Mouse (Mus musculus): ENCODE data around the gene Rnase2b. TPM values are rescaled to one million over a fixed set of nuclear protein-coding genes. Genes with fewer than 3 reads are reported as not detected.

Rnase2b gene
- polyA plus RNA-seq, 1 experiment from 2014 or later, result not detected

DNA sequence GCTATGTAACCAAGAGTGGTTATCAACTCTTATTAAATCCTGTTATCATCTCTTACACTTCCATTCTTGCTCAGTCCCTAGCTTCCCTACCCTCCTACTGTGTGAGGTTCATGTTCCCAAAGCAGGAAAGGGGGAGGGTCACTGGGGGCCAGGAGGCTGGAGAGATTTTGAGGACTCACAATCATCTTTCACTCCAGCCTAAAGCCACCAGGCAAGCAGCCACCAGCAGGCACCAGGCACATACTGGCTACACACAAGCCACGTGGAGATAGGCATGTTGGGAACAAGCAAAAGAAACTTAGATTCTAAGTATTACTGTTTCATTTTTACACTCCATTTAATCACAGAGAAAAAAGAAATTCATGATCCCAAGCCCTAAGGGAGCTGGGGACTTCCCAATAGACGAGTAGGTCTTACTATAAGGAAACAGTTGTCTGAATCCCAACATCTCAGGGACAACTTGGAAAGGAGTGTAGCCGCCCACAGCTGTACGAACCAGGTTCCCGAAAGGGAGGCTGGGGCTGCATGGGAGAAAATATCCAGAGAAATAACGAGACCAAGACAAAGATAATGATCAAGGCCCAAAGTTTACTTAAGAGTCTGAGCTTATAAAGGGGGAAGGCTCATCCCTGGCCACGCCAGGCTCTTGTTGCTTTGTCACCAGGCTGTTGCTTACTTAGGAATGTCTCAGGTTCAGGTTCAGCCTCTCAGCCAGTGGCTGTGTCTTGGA lies 30.8 kb upstream of the Rnase2b start:
- no peak for ATAC-seq (replicated peaks; ENCODE audit: low FRiP score)
- 74% methylated on average over 7 of the region's 7 CpGs for WGBS
- H3K9me3 ChIP-seq (ENCODE audit: control insufficient read depth, low read length), result no peaks in the 10 kb centered on the region
- H3K36me3 ChIP-seq (ENCODE audit: control insufficient read depth, insufficient read depth, low read length), result no peaks in the 10 kb centered on the region
- no peak overlapping the region for H3K4me2 ChIP-seq (ENCODE audit: low read depth, low read length, severe bottlenecking)
- H3K27me3 ChIP-seq (ENCODE audit: control insufficient read depth, insufficient read depth, low read length), result no peaks in the 10 kb centered on the region
- no peak overlapping the region for H3K27ac ChIP-seq (ENCODE audit: low read depth, low read length)
- DNase-seq (ENCODE audit: low spot score), result no peak
- H3K4me3 ChIP-seq (ENCODE audit: low read depth, low read length), result no peak overlapping the region
- no peaks in the 10 kb centered on the region for H3K4me1 ChIP-seq (replicated peaks; ENCODE audit: control insufficient read depth, insufficient read depth, low read length)
- H3K9ac ChIP-seq (ENCODE audit: low read length), result no peak overlapping the region

DNA sequence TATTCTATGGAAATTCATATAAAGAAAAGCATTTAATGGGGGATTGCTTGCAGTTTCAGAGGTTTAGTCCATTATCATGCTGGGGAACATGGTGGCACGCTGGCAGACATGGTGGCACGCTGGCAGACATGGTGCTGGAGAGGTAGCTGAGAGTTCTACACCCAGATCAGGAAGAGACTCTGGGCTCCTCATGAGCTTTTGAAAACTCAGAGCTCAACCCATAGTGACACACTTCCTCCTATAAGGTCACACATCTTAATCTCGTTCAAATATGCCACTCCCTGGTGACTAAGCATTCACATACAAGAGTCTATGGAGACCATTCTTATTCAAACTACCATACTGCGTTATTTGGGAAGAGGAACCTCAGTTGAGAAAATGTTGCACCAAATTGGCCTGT lies 29.7 kb upstream of the Rnase2b start:
- 90% methylated on average over 4 of the region's 4 CpGs for WGBS
- H3K4me2 ChIP-seq (ENCODE audit: low read depth, low read length, severe bottlenecking), result no peak overlapping the region
- H3K9me3 ChIP-seq (ENCODE audit: control insufficient read depth, low read length), result no peaks in the 10 kb centered on the region
- no peak overlapping the region for H3K9ac ChIP-seq (ENCODE audit: low read length)
- H3K27ac ChIP-seq (ENCODE audit: low read depth, low read length), result no peak overlapping the region
- ATAC-seq (replicated peaks; ENCODE audit: low FRiP score) (no peak), DNase-seq (ENCODE audit: low spot score) (no peak)
- H3K4me3 ChIP-seq (ENCODE audit: low read depth, low read length), result no peak overlapping the region
- no peaks in the 10 kb centered on the region for H3K36me3 ChIP-seq (ENCODE audit: control insufficient read depth, insufficient read depth, low read length)
- no peaks in the 10 kb centered on the region for H3K4me1 ChIP-seq (replicated peaks; ENCODE audit: control insufficient read depth, insufficient read depth, low read length)
- no peaks in the 10 kb centered on the region for H3K27me3 ChIP-seq (ENCODE audit: control insufficient read depth, insufficient read depth, low read length)

- no peak overlapping the region for H3K9ac ChIP-seq (ENCODE audit: low read length)
- no peaks in the 10 kb centered on the region for H3K9me3 ChIP-seq (ENCODE audit: control insufficient read depth, low read length)
- no peak overlapping the region for H3K4me2 ChIP-seq (ENCODE audit: low read depth, low read length, severe bottlenecking)
- H3K36me3 ChIP-seq (ENCODE audit: control insufficient read depth, insufficient read depth, low read length), result no peaks in the 10 kb centered on the region
- no peaks in the 10 kb centered on the region for H3K27me3 ChIP-seq (ENCODE audit: control insufficient read depth, insufficient read depth, low read length)
- DNase-seq (ENCODE audit: low spot score), result no peak
- H3K4me1 ChIP-seq (replicated peaks; ENCODE audit: control insufficient read depth, insufficient read depth, low read length), result no peaks in the 10 kb centered on the region
- no peak overlapping the region for H3K27ac ChIP-seq (ENCODE audit: low read depth, low read length)
- no peak overlapping the region for H3K4me3 ChIP-seq (ENCODE audit: low read depth, low read length)
- no peak for ATAC-seq (replicated peaks; ENCODE audit: low FRiP score)
- WGBS, result 76% methylated on average over 2 of the region's 2 CpGs
These were observed 21.7 kb upstream of the Rnase2b start for GRCm38 (mm10) chr14:51140342-51140741.

GRCm38 (mm10) chr14:51142119-51142518 lies 19.9 kb upstream of the Rnase2b start:
- Histone ChIP-seq H3K36me3 (ENCODE audit: control insufficient read depth, insufficient read depth, low read length) (no peaks in the 10 kb centered on the region), H3K27ac (ENCODE audit: low read depth, low read length) (no peak overlapping the region), H3K27me3 (ENCODE audit: control insufficient read depth, insufficient read depth, low read length) (no peaks in the 10 kb centered on the region), H3K9me3 (ENCODE audit: control insufficient read depth, low read length) (no peaks in the 10 kb centered on the region), H3K4me2 (ENCODE audit: low read depth, low read length, severe bottlenecking) (no peak overlapping the region), H3K4me3 (ENCODE audit: low read depth, low read length) (no peak overlapping the region), H3K4me1 (replicated peaks; ENCODE audit: control insufficient read depth, insufficient read depth, low read length) (no peaks in the 10 kb centered on the region), H3K9ac (ENCODE audit: low read length) (no peak overlapping the region)
- 88% methylated on average over 4 of the region's 4 CpGs for WGBS
- ATAC-seq (replicated peaks; ENCODE audit: low FRiP score) (no peak), DNase-seq (ENCODE audit: low spot score) (no peak)

DNA sequence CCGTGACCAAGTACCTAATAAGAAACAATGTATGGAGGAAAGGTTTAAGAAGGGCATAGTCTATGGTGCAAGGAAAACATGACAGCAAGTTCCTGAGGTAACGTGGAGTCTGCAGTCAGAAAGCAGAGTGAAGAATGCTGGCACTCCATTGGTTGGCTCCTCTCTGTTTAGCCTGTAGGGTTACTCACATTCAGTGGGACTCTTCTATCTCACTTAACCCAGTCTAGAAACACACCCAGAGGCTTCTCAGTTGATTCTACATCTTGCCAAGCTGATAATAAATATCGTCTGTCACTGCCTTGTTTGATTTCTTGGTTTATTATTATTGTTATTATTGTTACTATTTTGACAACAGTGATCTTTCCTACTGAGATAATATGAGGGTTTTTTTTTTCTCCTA lies 19.5 kb upstream of the Rnase2b start:
- Histone ChIP-seq H3K27me3 (ENCODE audit: control insufficient read depth, insufficient read depth, low read length) (no peaks in the 10 kb centered on the region), H3K4me3 (ENCODE audit: low read depth, low read length) (no peak overlapping the region), H3K4me1 (replicated peaks; ENCODE audit: control insufficient read depth, insufficient read depth, low read length) (no peaks in the 10 kb centered on the region), H3K9me3 (ENCODE audit: control insufficient read depth, low read length) (no peaks in the 10 kb centered on the region), H3K27ac (ENCODE audit: low read depth, low read length) (no peak overlapping the region), H3K9ac (ENCODE audit: low read length) (no peak overlapping the region), H3K4me2 (ENCODE audit: low read depth, low read length, severe bottlenecking) (no peak overlapping the region), H3K36me3 (ENCODE audit: control insufficient read depth, insufficient read depth, low read length) (no peaks in the 10 kb centered on the region)
- DNase-seq (ENCODE audit: low spot score) (no peak), ATAC-seq (replicated peaks; ENCODE audit: low FRiP score) (no peak)
- 86% methylated on average over 3 of the region's 3 CpGs for WGBS

DNA sequence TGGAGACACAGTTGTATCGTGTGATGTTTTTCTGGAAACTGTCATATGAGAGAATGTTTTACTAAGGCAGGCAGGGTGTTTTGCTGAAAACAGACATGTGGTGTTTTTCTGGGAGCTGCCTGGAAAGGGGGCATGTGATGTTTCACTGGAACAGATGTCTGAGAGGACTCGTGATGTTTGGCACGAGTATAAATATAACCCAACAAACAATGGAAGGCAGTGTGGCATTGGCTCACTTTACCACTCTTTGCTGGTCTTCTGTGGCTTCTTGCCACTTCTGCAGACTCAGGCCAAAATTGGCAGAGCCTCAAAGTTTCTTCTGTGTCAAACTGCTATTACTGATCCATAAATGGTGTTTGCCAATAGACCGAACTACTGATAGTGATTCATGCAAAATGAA lies 18.8 kb upstream of the Rnase2b start:
- no peaks in the 10 kb centered on the region for H3K36me3 ChIP-seq (ENCODE audit: control insufficient read depth, insufficient read depth, low read length)
- no peak for DNase-seq (ENCODE audit: low spot score)
- H3K27me3 ChIP-seq (ENCODE audit: control insufficient read depth, insufficient read depth, low read length), result no peaks in the 10 kb centered on the region
- no peak for ATAC-seq (replicated peaks; ENCODE audit: low FRiP score)
- no peak overlapping the region for H3K4me3 ChIP-seq (ENCODE audit: low read depth, low read length)
- WGBS, result 89% methylated on average over 4 of the region's 4 CpGs
- H3K4me2 ChIP-seq (ENCODE audit: low read depth, low read length, severe bottlenecking), result no peak overlapping the region
- H3K9me3 ChIP-seq (ENCODE audit: control insufficient read depth, low read length), result no peaks in the 10 kb centered on the region
- H3K9ac ChIP-seq (ENCODE audit: low read length), result no peak overlapping the region
- H3K4me1 ChIP-seq (replicated peaks; ENCODE audit: control insufficient read depth, insufficient read depth, low read length), result no peaks in the 10 kb centered on the region
- H3K27ac ChIP-seq (ENCODE audit: low read depth, low read length), result no peak overlapping the region

GRCm38 (mm10) chr14:51143937-51144336 lies 18.1 kb upstream of the Rnase2b start:
- WGBS, result 84% methylated on average over 2 of the region's 2 CpGs
- Histone ChIP-seq H3K9me3 (ENCODE audit: control insufficient read depth, low read length) (no peaks in the 10 kb centered on the region), H3K36me3 (ENCODE audit: control insufficient read depth, insufficient read depth, low read length) (no peaks in the 10 kb centered on the region), H3K4me1 (replicated peaks; ENCODE audit: control insufficient read depth, insufficient read depth, low read length) (no peaks in the 10 kb centered on the region), H3K9ac (ENCODE audit: low read length) (no peak overlapping the region), H3K4me2 (ENCODE audit: low read depth, low read length, severe bottlenecking) (no peak overlapping the region), H3K27me3 (ENCODE audit: control insufficient read depth, insufficient read depth, low read length) (no peaks in the 10 kb centered on the region), H3K4me3 (ENCODE audit: low read depth, low read length) (no peak overlapping the region), H3K27ac (ENCODE audit: low read depth, low read length) (no peak overlapping the region)
- DNase-seq (ENCODE audit: low spot score) (no peak), ATAC-seq (replicated peaks; ENCODE audit: low FRiP score) (no peak)

- no peak for ATAC-seq (replicated peaks; ENCODE audit: low FRiP score)
- no peaks in the 10 kb centered on the region for H3K36me3 ChIP-seq (ENCODE audit: control insufficient read depth, insufficient read depth, low read length)
- H3K9me3 ChIP-seq (ENCODE audit: control insufficient read depth, low read length), result no peaks in the 10 kb centered on the region
- H3K4me1 ChIP-seq (replicated peaks; ENCODE audit: control insufficient read depth, insufficient read depth, low read length), result no peaks in the 10 kb centered on the region
- H3K4me2 ChIP-seq (ENCODE audit: low read depth, low read length, severe bottlenecking), result no peak overlapping the region
- no peak overlapping the region for H3K4me3 ChIP-seq (ENCODE audit: low read depth, low read length)
- DNase-seq (ENCODE audit: low spot score), result no peak
- no peak overlapping the region for H3K9ac ChIP-seq (ENCODE audit: low read length)
- 97% methylated on average over 4 of the region's 4 CpGs for WGBS
- H3K27ac ChIP-seq (ENCODE audit: low read depth, low read length), result no peak overlapping the region
- H3K27me3 ChIP-seq (ENCODE audit: control insufficient read depth, insufficient read depth, low read length), result no peaks in the 10 kb centered on the region
These were observed 17.6 kb upstream of the Rnase2b start for GRCm38 (mm10) chr14:51144451-51144850.

DNA sequence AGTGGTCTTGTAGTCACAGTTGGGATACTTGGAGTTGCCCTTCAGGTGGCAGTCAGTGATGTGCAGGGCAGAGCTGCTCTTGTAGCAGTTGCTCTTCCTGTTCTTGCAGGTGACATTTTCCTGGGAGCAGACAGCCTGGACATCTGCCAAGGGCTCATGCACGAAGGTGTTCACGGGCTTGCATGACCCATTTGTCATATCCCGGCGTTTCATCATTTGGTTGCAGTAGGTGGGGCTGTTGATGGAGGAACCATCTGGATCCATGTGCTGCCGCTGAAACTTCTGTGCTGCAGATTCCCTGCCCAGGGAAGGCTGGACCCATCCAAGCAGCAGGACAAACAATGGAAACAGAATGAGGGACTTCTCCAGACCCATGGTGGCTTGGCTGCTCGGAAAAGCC lies 16.5 kb upstream of the Rnase2b start:
- H3K9me3 ChIP-seq (ENCODE audit: control insufficient read depth, low read length), result no peaks in the 10 kb centered on the region
- no peak overlapping the region for H3K9ac ChIP-seq (ENCODE audit: low read length)
- no peaks in the 10 kb centered on the region for H3K36me3 ChIP-seq (ENCODE audit: control insufficient read depth, insufficient read depth, low read length)
- H3K27ac ChIP-seq (ENCODE audit: low read depth, low read length), result no peak overlapping the region
- H3K4me3 ChIP-seq (ENCODE audit: low read depth, low read length), result no peak overlapping the region
- DNase-seq (ENCODE audit: low spot score), result no peak
- ATAC-seq (replicated peaks; ENCODE audit: low FRiP score), result no peak
- no peaks in the 10 kb centered on the region for H3K4me1 ChIP-seq (replicated peaks; ENCODE audit: control insufficient read depth, insufficient read depth, low read length)
- H3K27me3 ChIP-seq (ENCODE audit: control insufficient read depth, insufficient read depth, low read length), result no peaks in the 10 kb centered on the region
- WGBS, result 88% methylated on average over 6 of the region's 6 CpGs
- no peak overlapping the region for H3K4me2 ChIP-seq (ENCODE audit: low read depth, low read length, severe bottlenecking)
